Mouse (Mus musculus) right cerebral cortex, postnatal 4 days (tissue): ENCODE measurements at regions not wholly inside any gene's neighbourhood (a gene's known extent, or its start where the extent isn't known, plus 50 kb on each side); places are given as distances from the start of the nearest gene placed in this dataset.

Source experiments
- DNase-seq: peaks from one replicate; pipeline ENCODE4 v3.0.0-alpha.2; 2022

DNA sequence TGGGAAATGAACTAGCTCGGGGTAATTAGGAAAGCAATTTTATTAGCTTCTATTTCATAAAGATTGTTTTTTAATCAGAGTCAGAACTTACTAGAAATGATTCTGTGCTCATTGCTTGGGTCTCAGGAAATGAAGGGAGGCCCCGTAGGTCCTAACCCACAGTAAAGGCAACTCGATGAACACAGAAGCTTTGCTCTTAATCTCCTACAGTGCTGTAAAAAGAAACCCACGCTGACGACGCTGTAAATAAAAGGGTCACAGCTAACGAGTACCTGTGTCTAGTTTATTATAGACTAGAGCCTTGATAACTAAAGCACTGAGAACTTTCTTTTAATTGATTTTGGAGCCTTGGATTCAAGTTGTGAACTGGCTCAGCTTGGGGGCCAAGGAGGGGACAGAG is 618.7 kb downstream of the Bcl11a start:
- DNase-seq, result no peak

DNA sequence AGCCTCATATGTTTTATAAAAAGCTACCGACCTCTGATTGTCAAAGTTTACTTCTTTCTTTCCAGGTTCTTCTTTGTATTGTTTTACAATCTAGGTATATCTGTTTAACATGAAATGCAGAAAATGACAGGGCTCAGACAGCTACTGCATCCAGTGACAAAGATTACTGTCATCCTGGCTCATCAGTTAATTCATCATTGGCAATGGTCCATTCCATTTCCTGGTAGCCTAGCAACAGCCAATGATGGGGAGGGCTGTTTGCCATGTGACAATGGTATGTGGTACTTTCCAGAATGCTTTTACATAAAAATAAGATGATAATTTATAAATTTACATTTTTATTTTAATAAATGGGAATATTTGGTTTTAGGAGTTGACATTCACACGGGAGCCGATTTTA is 630.9 kb downstream of the Bcl11a start:
- no peak for DNase-seq

DNA sequence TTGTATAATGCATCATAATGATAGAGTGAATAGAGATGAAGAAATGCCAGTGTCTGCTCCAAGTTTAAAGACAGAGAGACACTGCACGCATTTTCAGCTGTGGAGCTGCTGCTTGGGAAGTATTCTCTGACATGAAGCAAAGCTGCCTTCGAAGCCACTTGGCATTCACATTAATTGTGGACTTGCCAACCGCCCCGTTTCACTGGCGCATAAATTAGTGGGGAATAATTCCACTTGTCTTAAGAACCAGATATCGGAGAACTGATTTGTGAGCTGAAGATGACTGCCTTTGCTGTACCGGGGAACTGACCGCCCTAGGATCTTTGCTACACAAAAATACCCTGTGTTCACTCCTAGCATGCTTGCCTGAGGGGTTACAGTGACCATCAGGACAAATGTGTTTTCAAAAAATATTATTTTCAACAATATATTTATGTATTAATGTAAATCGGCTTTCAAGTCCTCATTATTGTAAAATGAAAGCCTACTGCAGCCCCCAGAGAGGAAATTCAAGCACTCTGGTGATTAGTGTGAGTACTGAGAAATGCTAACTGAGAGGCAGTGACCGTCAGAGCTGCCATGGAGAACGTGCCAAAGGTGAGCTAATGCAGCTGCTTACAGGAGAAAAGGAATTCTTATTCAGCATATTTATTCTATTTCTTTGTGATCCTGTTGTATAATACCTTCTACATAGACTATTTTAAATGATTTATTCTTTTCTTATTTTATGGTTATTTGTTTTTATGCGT is 638.9 kb downstream of the Bcl11a start:
- DNase-seq, result peak; percentile 27

DNA sequence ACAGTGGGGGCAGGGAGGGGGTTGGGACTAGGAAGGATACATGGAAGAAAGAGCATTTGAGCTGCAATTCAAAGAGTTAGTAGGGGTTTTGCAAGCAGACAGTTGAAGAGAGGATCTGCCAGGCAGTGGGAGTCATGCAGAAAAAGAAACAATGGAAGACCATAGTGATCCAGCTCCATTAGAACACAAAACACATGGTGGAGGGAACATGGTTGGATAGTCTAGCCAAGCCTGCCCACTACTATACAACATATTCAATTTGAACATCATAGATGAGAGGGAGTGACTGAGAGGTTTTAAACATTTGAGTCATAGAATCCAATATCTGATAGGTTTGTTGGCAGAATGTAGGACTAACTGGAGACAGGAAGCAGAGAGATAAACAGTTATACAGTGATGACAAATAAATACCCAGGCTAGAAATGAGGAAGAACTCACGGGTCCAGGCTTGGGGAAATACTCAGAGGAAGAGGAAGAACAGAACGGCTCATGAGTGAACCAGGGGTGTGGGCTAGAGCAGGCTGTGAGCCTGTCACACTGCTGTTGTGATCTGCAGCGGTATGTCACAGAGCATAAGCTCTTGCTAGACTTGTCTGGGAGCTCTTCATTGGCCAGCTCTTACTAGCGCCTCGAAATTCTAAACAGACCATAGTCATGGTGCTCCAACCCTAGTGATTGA is 646.5 kb downstream of the Bcl11a start:
- DNase-seq, result no peak

DNA sequence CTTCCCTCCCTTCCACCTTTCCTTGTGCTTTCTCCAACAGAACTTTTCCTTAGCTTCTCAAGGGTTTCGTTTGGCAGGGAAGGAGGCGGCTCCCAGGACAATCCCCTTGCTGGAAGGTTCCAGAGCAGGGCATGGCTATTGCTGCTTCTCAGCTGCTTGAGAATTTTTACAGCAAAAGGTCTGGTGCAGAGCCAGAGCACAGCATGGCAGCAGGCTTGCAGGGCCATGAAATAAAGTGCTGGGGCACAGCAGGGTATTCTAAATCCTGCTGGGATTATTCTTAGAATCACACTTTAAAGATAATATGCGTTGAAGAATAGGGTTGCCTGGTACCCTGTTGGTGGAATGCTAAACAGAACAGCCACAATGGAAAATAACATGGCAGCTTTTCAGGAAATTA is 648.5 kb downstream of the Bcl11a start:
- no peak for DNase-seq

DNA sequence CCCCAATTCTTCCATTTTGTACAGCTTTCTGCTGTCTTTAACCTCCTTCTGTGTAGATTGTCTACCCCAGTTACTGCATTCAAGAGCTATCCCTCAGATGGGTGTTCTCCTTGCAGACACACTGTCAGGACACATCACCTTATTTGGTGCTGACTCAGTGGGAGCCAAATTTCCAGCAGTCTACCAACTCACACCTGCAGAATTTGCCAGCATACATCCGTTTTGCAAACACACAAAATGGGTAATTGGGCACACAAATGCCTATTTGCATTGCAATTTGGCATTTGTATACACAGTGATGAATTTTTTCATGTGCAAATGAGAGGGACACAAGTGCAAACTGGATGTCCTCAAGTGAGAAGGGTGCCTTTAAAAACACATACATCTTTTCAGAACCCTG is 649.5 kb downstream of the Bcl11a start:
- no peak for DNase-seq

DNA sequence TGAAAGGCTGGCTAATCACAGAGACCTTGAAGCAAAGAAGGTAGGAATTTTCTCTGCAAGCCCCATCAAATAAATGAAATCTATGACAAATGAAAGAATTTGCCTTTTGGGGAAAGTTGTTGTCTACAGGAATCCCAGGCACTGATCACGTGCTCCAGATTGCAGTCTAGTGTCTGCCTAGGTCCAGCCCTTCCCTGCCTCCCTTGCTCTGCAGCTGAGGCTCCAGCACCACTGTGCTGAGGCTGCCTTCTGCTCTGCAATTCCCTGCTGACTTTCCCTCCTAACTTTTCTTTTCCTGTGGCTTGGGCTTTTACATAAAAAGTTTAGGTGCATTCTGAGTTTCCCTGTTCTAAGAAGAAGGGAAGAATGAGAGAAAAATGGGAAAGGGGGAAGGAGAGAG is 653.6 kb downstream of the Bcl11a start:
- DNase-seq, result no peak

DNA sequence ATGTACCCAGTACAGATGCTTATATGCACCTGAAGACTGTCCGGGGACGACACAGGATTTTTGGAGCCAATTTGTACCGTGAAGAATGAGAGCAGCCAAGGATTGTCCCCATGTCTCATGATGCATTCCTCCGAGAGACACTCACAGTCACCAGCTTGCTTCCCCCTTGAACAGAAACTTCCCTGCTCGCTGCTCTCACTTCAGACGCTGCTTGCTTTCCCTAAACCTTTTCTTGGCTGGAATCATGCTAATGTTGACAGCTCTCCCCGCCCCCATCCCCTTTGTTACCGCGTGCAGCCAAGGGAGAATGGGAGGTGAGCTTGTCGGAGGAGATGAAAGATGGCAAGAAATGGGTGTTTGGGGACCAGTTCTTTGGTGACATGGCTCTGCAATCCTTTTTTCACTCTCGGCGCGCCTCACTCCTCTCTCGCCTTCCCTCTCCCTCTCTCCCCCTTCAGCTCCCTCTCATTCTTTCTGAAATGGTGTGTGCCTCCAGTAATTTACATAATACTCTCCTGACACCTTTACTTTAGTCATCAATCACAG is 661.9 kb downstream of the Bcl11a start:
- peak; percentile 34 for DNase-seq

DNA sequence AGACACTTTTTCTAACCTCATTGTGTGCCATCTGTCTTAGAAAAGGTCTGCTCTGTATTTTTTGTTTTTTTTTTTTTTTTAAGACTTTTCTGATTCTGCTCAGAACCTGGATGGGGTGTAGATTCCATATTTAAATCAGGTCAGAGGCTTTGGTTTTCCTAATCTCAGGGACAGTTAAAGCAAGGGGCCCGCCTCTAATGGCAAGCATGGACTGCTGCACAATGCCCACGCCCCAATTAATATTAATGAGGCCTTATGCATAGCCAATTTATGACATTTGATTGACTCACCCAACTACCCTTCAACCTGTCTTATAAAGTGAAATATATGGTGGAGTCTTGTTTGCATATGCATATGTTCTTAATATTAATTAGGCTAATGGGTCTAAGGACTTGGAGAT is 662.6 kb downstream of the Bcl11a start:
- no peak for DNase-seq

DNA sequence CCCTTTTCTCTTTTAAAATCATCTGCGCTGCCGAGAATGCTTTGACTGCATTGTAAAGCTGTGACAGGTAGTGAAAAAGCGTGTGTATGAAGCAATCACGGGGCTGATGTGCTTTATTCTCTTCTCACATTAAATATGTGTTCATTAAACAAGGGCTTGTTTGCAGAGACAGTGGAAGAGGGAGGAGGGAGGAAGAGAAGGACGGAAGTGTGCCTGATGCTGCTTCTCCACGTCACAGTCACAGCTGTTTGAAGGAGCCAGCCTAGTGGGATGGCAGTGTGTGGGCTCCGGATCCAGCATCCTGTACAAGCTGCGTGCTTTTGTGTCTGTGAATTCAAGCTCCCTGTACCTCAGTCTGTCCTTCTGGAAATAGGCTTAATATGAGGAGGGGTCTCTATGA is 664.7 kb downstream of the Bcl11a start:
- no peak for DNase-seq

DNA sequence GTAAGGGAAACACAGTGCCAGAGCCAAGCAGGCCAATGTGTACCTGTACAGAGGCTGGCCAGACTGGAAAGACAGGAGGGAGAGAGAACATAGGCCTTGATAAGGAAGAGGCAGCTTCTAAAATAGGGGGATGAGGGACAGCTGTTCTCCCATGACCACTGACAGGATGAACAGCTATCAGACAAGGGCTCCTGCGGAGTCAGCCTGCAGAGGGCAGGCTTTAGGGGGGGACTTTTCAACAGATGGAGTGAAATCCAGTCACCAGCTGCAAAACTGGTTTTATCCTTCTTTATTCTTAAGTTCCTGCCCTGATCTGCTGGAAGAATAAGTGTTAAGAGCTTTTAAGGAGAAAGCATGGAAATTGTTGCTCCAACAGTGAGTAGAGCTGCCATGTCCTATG is 665.6 kb downstream of the Bcl11a start:
- no peak for DNase-seq

DNA sequence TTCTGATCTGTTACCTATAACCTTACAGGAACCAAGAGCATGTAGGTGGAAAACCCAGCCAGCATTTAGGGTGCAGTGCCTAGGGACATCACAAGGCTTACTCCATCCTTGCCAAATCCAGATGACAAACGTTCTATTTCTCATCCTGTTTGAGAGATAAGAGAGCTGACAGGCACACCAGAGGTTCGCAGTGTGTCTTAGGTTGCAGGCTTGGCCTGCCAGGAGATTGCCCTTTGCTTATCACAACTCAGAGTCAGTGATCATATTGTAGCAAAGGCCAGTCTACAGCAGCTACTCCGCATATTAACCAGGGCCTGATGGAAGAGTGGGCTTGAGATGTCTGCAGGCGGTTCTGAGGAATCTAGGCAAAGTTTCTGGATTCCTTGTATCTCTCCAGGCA is 668.0 kb downstream of the Bcl11a start:
- no peak for DNase-seq

DNA sequence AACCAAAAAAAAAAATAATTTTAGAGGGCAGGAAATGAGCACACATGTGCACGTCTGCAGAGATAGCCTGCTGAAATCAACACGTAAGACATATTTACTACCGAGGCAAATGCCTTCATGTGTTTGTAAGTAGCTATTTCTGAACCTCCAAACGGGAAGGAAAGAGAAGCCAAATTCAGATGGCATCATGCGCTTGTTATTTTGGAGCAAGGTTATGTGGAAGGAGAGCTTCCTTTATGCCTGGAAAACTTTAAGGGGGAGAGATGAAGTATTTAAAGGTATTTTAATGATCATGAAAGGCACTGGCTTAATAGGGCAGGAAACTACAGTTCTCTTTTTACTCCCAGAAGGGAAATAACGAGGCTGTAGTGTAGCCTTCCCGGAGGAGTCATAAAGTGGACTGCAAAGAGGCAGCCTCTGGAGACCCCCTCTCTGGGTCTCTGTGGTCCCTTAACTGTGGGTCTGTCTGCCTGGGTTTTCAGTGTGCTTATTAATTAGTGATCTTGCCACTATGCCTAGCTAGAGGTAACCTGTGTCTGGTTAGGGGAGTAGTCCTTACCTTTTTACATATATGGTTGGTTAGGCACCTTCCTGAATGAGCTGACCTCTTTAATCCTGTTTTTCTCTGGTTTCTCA is 672.4 kb downstream of the Bcl11a start:
- no peak for DNase-seq

DNA sequence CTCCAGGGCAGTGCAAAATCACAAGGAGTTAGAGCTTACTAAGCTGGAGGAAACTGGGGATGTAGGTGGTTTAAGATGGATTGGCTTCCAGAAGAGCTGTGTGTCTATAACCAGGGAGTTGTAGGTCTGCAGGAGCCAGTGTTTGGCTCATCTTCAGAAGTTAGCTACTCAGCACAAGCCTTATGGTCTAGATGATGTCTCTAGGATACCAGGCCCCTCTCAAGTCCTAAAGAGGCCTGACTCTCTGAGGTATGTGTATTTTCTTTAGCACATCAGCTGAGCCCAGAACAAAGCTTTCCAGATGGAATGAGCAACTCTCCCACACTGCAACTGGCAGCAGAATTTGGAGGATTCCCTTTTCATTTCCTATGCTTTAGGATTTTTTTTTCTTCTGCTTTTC is 680.3 kb downstream of the Bcl11a start:
- no peak for DNase-seq

DNA sequence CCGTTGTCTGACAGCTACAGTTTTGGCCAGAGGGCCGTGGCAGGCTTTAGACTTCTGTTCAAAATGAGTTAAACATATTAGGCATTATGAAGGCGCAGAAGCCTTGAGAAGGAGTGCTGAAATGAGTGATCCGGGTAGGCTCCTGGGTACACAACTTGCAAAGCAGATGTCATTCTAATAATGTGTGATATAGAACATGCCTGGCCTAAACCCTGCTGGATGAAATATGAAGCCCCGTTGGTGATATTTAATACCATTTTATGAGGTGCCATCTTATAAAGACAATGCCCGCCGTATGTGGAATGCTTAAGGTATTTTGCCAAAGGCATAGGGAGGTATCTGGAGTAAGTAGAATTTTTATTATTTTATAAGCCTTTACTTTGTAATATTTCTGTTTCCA is 705.6 kb downstream of the Bcl11a start:
- no peak for DNase-seq

DNA sequence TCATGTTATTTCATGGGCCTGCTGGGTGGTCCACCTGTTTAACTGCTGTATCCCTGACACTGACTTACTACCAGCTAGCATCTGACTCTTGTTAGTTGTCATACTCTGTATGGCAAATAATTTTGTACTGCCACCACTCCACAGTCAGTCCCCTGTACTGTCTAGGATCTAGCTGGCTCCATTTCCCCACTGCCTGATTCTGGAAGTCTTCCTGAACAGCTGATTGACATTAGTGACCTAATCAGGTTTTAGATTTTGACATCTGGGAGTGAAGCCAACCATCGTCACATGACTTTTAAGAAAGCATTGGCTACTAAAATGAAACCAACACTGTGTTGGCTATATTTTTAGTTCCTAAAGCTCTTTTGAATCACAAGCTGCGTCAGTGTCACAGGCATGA is 711.3 kb downstream of the Bcl11a start:
- no peak for DNase-seq

DNA sequence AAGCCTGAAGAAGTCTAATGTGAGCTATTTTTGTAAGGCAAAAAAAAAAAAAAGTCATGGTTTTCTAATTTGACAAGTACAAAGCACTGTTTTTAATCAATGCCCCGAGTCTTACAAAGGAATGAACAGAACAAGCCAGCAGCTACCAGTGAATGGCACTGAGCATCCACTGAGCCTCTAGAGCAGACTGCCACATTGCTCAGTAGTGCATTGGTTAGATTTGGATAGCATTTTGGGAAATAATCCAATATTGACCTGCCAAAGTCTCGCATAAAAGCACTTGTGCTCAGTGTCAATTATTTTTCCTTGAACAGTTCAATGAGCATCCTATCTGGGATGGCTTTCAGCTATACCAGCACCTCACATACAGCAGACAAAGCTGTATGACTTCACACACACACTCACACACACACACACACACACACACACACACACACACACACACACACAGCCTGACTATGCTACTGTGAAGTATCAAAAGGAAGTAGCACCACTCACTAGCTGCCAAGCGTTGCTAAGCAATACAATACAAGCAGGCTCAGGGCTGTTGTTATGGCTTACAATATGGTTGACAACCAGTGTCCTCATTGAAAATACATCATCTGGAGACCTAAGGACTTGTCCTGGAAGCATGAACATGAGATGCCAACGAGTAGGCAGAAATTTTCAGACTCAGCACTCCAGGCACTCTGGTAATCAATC is 717.8 kb downstream of the Bcl11a start:
- peak; percentile 12 for DNase-seq

DNA sequence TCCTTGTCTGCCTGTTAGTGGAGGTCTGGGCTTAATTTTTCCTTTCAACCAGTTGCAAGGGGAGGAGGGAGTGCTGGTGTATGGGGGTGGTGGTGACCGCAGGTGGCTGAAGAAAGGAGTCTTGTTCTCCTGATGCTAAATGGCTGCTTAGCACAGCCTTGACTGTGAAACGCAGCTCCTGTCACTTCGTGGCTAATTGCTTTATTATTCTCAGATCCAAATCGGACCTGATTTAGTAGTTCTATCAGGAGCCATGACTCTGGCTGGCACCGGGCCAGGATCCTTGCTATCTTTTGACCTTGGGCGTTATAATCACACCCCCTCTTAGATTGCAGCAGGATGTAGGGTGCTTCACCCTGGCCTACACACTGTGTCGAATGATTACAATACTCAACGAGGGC is 726.8 kb downstream of the Bcl11a start:
- peak; percentile 23 for DNase-seq

DNA sequence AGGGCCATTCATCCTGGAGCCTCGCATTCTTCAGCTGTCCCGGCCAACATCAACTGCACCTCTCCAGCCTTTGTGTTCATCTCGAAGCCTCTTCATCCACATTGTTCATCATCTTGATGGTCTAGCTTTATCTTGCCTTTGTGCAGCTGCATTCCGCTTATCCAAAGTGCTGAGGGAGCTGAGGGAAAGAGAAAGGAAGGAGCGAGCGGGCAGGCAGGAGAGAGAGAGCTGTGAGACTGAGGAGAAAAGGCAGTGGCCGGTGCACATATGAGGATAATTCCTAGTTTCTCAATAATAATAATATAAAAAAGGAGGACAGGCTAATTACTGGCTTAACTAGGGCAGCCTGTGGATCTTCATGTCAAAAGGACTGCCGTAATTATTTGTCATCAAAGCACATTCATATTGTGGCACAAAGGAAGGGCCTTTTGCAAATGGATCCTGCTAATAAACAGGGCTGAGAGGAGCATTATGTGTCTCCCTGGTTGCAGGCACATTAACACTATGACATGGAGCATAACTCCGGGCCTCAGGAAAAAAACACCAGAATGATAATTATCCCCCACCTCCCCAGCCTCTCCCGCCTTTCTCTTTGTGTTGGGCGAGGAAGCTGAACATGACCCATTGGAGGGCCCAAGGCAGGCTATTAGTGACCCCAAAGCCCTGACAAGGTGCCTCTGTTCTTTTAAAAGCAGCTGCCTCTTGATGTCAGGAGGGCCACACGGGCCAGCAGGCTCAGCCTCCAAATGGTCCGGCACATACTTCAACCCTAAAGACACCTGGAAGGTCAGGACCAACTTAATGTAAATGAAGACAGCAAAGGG is 751.9 kb downstream of the Bcl11a start:
- no peak for DNase-seq

DNA sequence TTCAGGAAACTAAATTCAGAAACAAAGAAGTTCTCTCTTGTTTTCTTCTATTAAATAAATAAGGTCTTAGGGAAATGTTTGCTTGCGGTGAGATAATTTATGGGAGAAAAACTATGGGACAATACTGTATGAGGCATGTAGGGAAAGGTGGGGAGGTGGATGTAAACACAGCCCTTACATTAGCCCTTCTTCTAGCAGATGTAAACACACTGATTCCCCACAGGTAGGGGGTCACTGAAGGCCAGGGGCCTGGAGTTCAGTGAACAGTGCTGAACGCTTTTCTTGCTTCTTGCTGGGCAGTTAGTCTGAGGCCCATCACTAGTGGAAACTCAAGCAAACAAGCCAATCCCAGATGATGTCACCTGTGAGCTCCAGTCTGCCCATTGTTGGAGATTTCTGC is 752.6 kb downstream of the Bcl11a start:
- DNase-seq, result no peak

DNA sequence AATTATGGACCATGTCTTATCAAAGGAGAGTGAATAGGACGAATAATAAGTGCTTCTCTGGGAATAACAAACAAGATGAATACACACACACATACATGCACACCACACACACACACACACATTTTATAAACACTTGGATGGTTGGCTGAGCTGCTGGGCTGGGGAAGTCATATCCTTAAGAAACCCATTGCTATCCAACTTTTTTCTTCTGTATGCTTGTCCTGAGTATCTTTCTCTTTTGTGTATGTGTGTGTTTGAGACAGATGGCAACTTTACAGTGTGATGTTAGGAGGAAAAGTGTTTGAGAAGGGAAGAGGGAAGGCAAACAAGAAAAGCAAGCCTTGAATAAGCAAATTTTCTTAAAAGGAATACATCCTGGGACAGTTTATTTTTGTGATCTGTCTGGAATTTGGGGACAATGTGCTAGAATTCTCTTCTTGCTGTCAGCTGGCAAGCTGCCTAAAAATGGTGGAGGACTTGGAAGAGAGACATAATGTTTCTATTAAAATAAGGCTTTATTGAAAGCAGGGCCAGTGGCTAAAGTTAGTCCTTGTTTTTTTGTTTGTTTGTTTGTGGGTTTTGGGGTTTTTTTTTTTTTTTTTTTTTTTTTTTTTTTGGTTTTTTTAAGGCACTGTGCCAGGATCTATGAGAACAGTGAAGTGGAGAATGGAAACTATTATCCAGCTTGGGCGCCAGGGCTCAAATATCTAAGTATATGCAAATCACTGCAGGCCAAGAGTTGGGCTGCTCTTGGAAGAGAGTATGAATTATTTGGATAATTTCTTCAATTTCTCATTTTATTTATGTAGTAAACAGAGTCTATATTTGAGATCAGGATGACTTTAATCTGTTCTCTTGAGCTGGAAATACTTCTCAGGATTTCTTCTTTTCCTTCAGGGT is 766.2 kb downstream of the Bcl11a start:
- peak; percentile 21 for DNase-seq
